Mouse (Mus musculus): Measurements from ENCODE around the gene Ddx47.

DNA sequence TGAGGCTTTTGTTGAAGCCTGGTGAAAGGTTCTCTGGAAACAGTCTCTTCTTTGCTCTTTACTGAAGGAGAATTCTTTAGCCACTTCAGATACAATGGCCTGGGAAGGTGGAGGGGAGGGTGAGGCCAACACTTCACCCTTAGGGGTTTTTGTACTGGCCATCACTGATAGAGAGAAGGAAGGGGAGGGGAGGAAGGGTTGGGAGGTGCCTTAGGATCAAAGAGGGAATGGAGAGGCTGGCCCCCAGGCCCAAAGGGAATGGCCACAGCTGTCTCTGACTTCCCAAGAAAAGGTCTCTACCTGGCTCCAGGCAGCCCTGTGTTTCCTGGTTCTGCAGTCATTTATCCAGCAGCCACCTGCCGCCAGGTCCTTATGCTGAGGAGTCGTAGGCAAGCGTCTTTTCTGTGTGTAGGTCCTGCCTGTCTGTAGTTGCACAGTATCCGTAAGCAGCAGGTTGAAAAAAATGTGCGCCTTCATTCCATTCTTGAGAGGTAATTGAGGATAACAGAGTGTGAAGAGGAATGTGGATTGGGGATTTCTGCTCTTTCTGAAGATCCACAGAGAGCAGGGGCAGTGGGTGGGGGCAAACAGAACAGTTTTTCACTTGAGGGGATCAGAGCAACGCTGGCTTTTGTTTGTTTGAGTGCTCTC lies 55.5 kb downstream of the Ddx47 start:
- TF ChIP-seq CTCF (IDR thresholded peaks at IDR 0.05; ENCODE audit: extremely low read depth, insufficient read length, insufficient replicate concordance, low read depth, low read length) (no peak), POLR2A (IDR thresholded peaks at IDR 0.05; ENCODE audit: low read depth, low read length) (no peak)

Measured in small intestine, adult 2 months (tissue).